Mouse (Mus musculus) brown adipose tissue, adult 24 weeks (tissue): ENCODE data around the gene Taz. TPM values are rescaled to one million over a fixed set of nuclear protein-coding genes. Genes with fewer than 3 reads are reported as not detected.

Experiments used
- H3K27ac ChIP-seq: fragments of 200-500 bp; replicated peaks from 2 replicates; pipeline ENCODE4 v1.5.1; 2012; ENCODE audit warnings: low read depth, mild to moderate bottlenecking, low read length
- H3K4me1 ChIP-seq: fragments of 200-500 bp; 2 replicates; pipeline ENCODE4 v1.6.1; 2012; ENCODE audit warnings: low read length, mixed read lengths; ENCODE audit not compliant: control insufficient read depth, insufficient read depth, insufficient read length
- H3K4me3 ChIP-seq: fragments of 200-500 bp; 2 replicates; pipeline ENCODE4 v1.5.1; 2012; ENCODE audit warnings: low read depth, mild to moderate bottlenecking, low read length, moderate library complexity; ENCODE audit not compliant: insufficient read depth
- polyA plus RNA-seq: library from polyadenylated mRNA; stranded (reverse); fragments of >200 nt; gene quantifications from 2 replicates; pipeline ENCODE4 v1.2.4, GENCODE M21; 2012; ENCODE audit not compliant: missing spikeins, insufficient read depth, insufficient read length

Taz gene
- polyA plus RNA-seq: 45.1 and 49.6 TPM in 2 replicates

- H3K4me1 ChIP-seq: no peaks in the 10 kb centered on the region
- H3K27ac ChIP-seq: peak within 1 kb of the TSS; percentile 94
- H3K4me3 ChIP-seq: peak within 1 kb of the TSS; percentile 85
These were observed at the start of gene Taz, which contains the start of gene Dnase1l1 for GRCm38 (mm10) chrX:74281732-74282394. Taz (plus strand) TSS chrX:74281912. Dnase1l1 (minus strand) TSS chrX:74282337.

GRCm38 (mm10) chrX:74233196-74233595 lies 48.5 kb upstream of the Taz start:
- H3K4me1 ChIP-seq: no peaks in the 10 kb centered on the region
- H3K4me3 ChIP-seq: no peak overlapping the region
- no peak overlapping the region for H3K27ac ChIP-seq

- Histone ChIP-seq H3K4me3 (no peak overlapping the region), H3K4me1 (no peaks in the 10 kb centered on the region), H3K27ac (no peak overlapping the region)
These were observed 41.4 kb upstream of the Taz start for GRCm38 (mm10) chrX:74240332-74240731.

- peak overlapping the region; percentile 59; the same call in 1 of the 2 replicates for H3K4me3 ChIP-seq
- H3K4me1 ChIP-seq: no peaks in the 10 kb centered on the region
- H3K27ac ChIP-seq: peak overlapping the region; percentile 91; the same call in 1 of the 2 replicates
These were observed 38.3 kb upstream of the Taz start for GRCm38 (mm10) chrX:74243396-74243795.

- peak overlapping the region; percentile 59 for H3K4me3 ChIP-seq
- peak overlapping the region; percentile 91 for H3K27ac ChIP-seq
- no peaks in the 10 kb centered on the region for H3K4me1 ChIP-seq
These were observed 37.9 kb upstream of the Taz start for GRCm38 (mm10) chrX:74243807-74244206.

- peak overlapping the region; percentile 72 for H3K4me3 ChIP-seq
- peak overlapping the region; percentile 91 for H3K27ac ChIP-seq
- no peaks in the 10 kb centered on the region for H3K4me1 ChIP-seq
These were observed 37.1 kb upstream of the Taz start for GRCm38 (mm10) chrX:74244614-74245083.

- peak overlapping the region; percentile 72 for H3K4me3 ChIP-seq
- peak overlapping the region; percentile 85 for H3K27ac ChIP-seq
- H3K4me1 ChIP-seq: no peaks in the 10 kb centered on the region
These were observed 36.6 kb upstream of the Taz start for GRCm38 (mm10) chrX:74245107-74245506.

- H3K27ac ChIP-seq: peak overlapping the region; percentile 89
- H3K4me3 ChIP-seq: peak overlapping the region; percentile 72
These were observed 36.0 kb upstream of the Taz start for GRCm38 (mm10) chrX:74245687-74246086.

GRCm38 (mm10) chrX:74246213-74246681 lies 35.5 kb upstream of the Taz start:
- Histone ChIP-seq H3K27ac (peak overlapping the region; percentile 89), H3K4me1 (no peaks in the 10 kb centered on the region), H3K4me3 (peak overlapping the region; percentile 72)

More at GRCm38 (mm10) chrX:74245687-74246086, 36.0 kb upstream of the Taz start:
- H3K4me1 ChIP-seq: no peaks in the 10 kb centered on the region

- Histone ChIP-seq H3K4me3 (peak overlapping the region; percentile 71), H3K4me1 (no peaks in the 10 kb centered on the region), H3K27ac (peak overlapping the region; percentile 87)
These were observed 35.0 kb upstream of the Taz start for GRCm38 (mm10) chrX:74246693-74247092.

GRCm38 (mm10) chrX:74248651-74249050 lies 33.1 kb upstream of the Taz start:
- H3K27ac ChIP-seq: peak overlapping the region; percentile 77
- no peaks in the 10 kb centered on the region for H3K4me1 ChIP-seq
- peak overlapping the region; percentile 65 for H3K4me3 ChIP-seq

- peak within 1 kb of the TSS; percentile 65 for H3K4me3 ChIP-seq
- H3K27ac ChIP-seq: peak within 1 kb of the TSS; percentile 77
- no peaks in the 10 kb centered on the region for H3K4me1 ChIP-seq
These were observed 32.1 kb upstream of the Taz start, which contains the start of gene Flna for GRCm38 (mm10) chrX:74249615-74250014. Flna (minus strand) TSS chrX:74249820.

GRCm38 (mm10) chrX:74254153-74254887 lies 27.4 kb upstream of the Taz start, which contains the start of gene Emd:
Emd (plus strand) TSS chrX:74254687.
- peak within 1 kb of the TSS; percentile 88 for H3K4me3 ChIP-seq
- peaks cover 3% of the 10 kb centered on the region; the same call in 1 of the 2 replicates for H3K4me1 ChIP-seq
- peak within 1 kb of the TSS; percentile 93 for H3K27ac ChIP-seq

GRCm38 (mm10) chrX:74254888-74255565 lies 26.7 kb upstream of the Taz start:
- Histone ChIP-seq H3K4me3 (peak overlapping the region; percentile 88), H3K27ac (peak overlapping the region; percentile 93), H3K4me1 (peaks cover 3% of the 10 kb centered on the region; the same call in 1 of the 2 replicates)

- Histone ChIP-seq H3K27ac (no peak overlapping the region), H3K4me3 (no peak overlapping the region), H3K4me1 (peaks cover 3% of the 10 kb centered on the region; the same call in 1 of the 2 replicates)
These were observed 24.0 kb upstream of the Taz start for GRCm38 (mm10) chrX:74257746-74258145.
